Mouse (Mus musculus) testis, adult 2 months (tissue): ENCODE measurements around the gene M1ap. TPM values are rescaled to one million over a fixed set of nuclear protein-coding genes. Genes with fewer than 3 reads are reported as not detected.

Experiments
- H3K27ac ChIP-seq: fragments of 200-500 bp; 2 replicates; pipeline ENCODE4 v1.5.1; 2012; ENCODE audit warnings: low read depth, low read length; ENCODE audit not compliant: control insufficient read depth, insufficient read depth
- H3K27me3 ChIP-seq: fragments of 200-500 bp; 2 replicates; pipeline ENCODE4 v1.6.1; 2012; ENCODE audit warnings: mild to moderate bottlenecking, low read length, moderate library complexity; ENCODE audit not compliant: control insufficient read depth, insufficient read depth
- H3K36me3 ChIP-seq: fragments of 200-500 bp; 2 replicates; pipeline ENCODE4 v1.6.1; 2012; ENCODE audit warnings: mild to moderate bottlenecking, low read length; ENCODE audit not compliant: control insufficient read depth, insufficient read depth
- H3K4me1 ChIP-seq: fragments of 200-500 bp; 2 replicates; pipeline ENCODE4 v1.6.1; 2012; ENCODE audit warnings: low read length; ENCODE audit not compliant: control insufficient read depth, insufficient read depth
- H3K4me3 ChIP-seq: fragments of 200-500 bp; 2 replicates; pipeline ENCODE4 v1.5.1; 2012; ENCODE audit warnings: low read depth, mild to moderate bottlenecking, low read length, moderate library complexity, mixed read lengths; ENCODE audit not compliant: control insufficient read depth
- CTCF ChIP-seq: fragments of 200-500 bp; IDR thresholded peaks from 2 replicates; pipeline ENCODE4 v1.5.1; 2012; ENCODE audit warnings: low read depth, mild to moderate bottlenecking, inconsistent platforms, low read length, moderate library complexity; ENCODE audit not compliant: control insufficient read depth, insufficient read depth, insufficient replicate concordance
- POLR2A ChIP-seq: fragments of 200-500 bp; IDR thresholded peaks from 2 replicates; pipeline ENCODE4 v1.6.1; 2012; ENCODE audit warnings: low read depth, mild to moderate bottlenecking, inconsistent platforms, low read length, moderate library complexity; ENCODE audit not compliant: control insufficient read depth
- polyA plus RNA-seq: library from polyadenylated mRNA; depleted of rRNA; stranded (reverse); fragments of >200 nt; gene quantifications from 2 replicates; pipeline ENCODE4 v1.2.3, GENCODE M21; 2012

The M1ap gene
- polyA plus RNA-seq, 1 experiment = 141 TPM

- no peak overlapping the region for H3K4me3 ChIP-seq
- TF ChIP-seq CTCF (no peak), POLR2A (no peak)
- no peaks in the 10 kb centered on the region for H3K36me3 ChIP-seq
- no peak overlapping the region for H3K27ac ChIP-seq
- H3K27me3 ChIP-seq = no peaks in the 10 kb centered on the region
- peaks cover 13% of the 10 kb centered on the region for H3K4me1 ChIP-seq
Observed at GRCm38 (mm10) chr6:82911303-82911702, 35.4 kb upstream of the M1ap start.

GRCm38 (mm10) chr6:82913336-82914247 lies 33.1 kb upstream of the M1ap start:
- no peak overlapping the region for H3K27ac ChIP-seq
- peaks cover 13% of the 10 kb centered on the region for H3K4me1 ChIP-seq
- H3K27me3 ChIP-seq = no peaks in the 10 kb centered on the region
- no peaks in the 10 kb centered on the region for H3K36me3 ChIP-seq
- no peak for TF ChIP-seq POLR2A
- TF ChIP-seq CTCF = no peak
- H3K4me3 ChIP-seq = no peak overlapping the region

GRCm38 (mm10) chr6:82915889-82916288 lies 30.8 kb upstream of the M1ap start:
- peaks cover 13% of the 10 kb centered on the region for H3K4me1 ChIP-seq
- no peak overlapping the region for H3K27ac ChIP-seq
- H3K4me3 ChIP-seq = no peak overlapping the region
- TF ChIP-seq CTCF (peak; percentile 93), POLR2A (no peak)
- no peaks in the 10 kb centered on the region for H3K27me3 ChIP-seq
- H3K36me3 ChIP-seq = no peaks in the 10 kb centered on the region

GRCm38 (mm10) chr6:82916459-82916858 lies 30.2 kb upstream of the M1ap start:
- Histone ChIP-seq H3K4me1 (peaks cover 13% of the 10 kb centered on the region), H3K36me3 (no peaks in the 10 kb centered on the region), H3K27me3 (no peaks in the 10 kb centered on the region), H3K4me3 (no peak overlapping the region), H3K27ac (no peak overlapping the region)
- TF ChIP-seq CTCF (no peak), POLR2A (no peak)

GRCm38 (mm10) chr6:82917076-82917777 lies 29.5 kb upstream of the M1ap start:
- Histone ChIP-seq H3K4me1 (peaks cover 13% of the 10 kb centered on the region), H3K27me3 (no peaks in the 10 kb centered on the region), H3K27ac (no peak overlapping the region), H3K4me3 (no peak overlapping the region), H3K36me3 (no peaks in the 10 kb centered on the region)
- TF ChIP-seq POLR2A (no peak), CTCF (no peak)

- H3K27me3 ChIP-seq = no peaks in the 10 kb centered on the region
- no peaks in the 10 kb centered on the region for H3K36me3 ChIP-seq
- H3K27ac ChIP-seq = no peak overlapping the region
- no peak overlapping the region for H3K4me3 ChIP-seq
- TF ChIP-seq CTCF (peak; percentile 75; the same call in 1 of the 2 replicates), POLR2A (no peak)
- H3K4me1 ChIP-seq = peaks cover 13% of the 10 kb centered on the region
Observed at GRCm38 (mm10) chr6:82917778-82918129, 28.9 kb upstream of the M1ap start.

GRCm38 (mm10) chr6:82918371-82918770 lies 28.3 kb upstream of the M1ap start:
- no peak overlapping the region for H3K4me3 ChIP-seq
- H3K36me3 ChIP-seq = no peaks in the 10 kb centered on the region
- no peak overlapping the region for H3K27ac ChIP-seq
- TF ChIP-seq CTCF (no peak), POLR2A (no peak)
- peaks cover 7% of the 10 kb centered on the region for H3K4me1 ChIP-seq
- H3K27me3 ChIP-seq = no peaks in the 10 kb centered on the region
